Mouse (Mus musculus): ENCODE results near the gene Hoxa2. TPM values are rescaled to one million over a fixed set of nuclear protein-coding genes. Genes with fewer than 3 reads are reported as not detected.

The Hoxa2 gene
- total RNA-seq, 2 experiments from 2014 or later, result not detected

DNA sequence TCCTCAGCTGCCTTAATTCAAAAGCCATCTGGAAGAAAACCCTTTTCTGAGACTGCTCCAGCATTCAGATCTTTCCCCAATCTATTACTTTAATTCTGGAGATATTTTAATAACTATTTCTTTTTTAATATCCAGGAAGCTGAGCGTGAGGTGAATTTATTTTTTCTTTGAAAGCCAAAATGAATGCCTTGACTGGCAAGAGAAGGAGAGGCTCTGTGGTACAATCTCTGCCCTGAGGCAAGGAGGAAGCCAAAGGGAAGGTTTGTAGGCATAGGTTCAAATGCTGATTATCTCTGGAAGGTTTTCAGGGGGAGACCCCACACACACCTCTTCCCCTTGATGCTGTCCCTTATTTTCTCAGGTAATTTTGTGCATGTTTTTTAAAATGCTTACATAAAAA lies 2.5 kb upstream of the Hoxa2 start:
- no peak for ATAC-seq (replicated peaks; ENCODE audit: poor library complexity, severe bottlenecking)

DNA sequence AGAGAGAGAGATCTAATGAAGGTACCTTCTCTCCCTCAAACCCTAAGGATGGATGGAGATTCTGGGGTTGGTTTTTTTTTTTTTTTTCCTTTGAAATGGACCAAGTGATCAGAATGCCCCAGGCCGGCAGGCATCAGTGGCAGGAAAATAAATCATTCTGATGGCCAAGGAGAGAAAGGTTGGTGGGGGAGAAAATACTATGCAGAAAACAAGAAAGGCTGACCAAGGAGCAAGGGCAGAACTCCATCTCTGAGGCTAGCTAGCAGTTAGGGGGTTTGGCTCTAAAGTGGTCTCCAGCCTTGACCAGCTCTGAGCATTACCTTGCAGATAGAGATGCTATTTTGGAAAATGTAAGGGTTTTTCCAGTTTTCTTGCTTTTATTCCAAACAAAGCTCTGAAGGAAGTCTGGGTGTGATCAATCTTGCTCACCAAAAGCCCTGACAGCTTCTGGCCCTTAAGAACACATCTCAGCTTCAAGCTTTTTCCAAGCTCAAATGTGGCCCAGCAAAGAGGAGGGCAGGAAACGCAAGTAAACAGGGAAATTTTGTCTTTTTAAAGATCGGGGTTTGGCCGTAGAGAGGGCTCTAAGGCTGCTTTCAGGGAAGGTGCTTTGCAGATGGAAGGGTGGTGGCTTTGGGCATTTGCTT lies 1.9 kb upstream of the Hoxa2 start:
- ATAC-seq (replicated peaks; ENCODE audit: poor library complexity, severe bottlenecking), result no peak

DNA sequence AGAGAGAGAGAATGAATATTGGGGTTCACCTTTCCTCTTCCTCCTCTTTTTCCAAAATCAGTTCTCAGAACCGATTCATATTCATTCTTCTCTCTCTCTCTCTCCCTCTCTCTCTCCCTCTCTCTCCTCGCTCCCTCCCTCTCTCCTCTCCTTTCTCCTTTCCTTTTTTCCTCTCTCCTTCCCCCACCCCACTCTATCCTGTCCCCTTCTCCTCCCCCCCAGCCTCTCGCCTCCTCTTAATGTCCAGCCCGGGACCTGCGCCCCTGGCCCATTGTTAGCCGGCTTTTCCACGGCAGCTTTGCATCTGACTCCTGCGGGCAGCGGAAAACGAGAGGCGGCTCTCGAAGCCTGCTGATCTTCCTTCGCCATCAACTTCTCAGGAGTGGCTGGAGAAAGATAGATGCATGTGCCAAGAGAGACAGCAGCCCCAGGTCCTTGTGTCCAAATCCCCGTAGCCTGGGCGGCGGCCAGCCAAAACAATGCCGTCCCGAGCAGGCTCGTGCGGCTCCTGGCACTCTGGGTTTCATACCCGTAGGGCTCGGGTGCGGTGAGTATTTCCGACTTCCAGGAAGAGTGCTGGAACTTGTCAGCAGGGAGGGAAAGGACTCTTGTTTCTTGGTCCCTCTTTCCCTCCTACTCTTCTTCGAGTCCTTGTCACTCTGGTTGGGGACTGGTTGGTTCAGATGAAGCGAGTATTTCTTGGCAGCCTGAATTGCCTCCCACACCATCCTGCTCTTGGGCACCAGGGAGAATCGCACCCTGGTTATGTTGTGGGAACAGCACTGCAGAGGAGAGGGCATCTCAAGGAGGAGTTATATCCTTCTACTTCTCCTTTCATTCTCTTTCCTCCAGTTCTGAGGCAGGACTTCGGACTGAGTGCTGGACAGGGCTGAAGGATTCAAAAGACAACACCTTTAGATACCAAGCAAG lies 1.1 kb upstream of the Hoxa2 start:
- ATAC-seq (replicated peaks; ENCODE audit: poor library complexity, severe bottlenecking), result no peak

GRCm38 (mm10) chr6:52164051-52164625 lies 493 bp downstream of the Hoxa2 start:
- ATAC-seq (replicated peaks; ENCODE audit: poor library complexity, severe bottlenecking), result no peak

GRCm38 (mm10) chr6:52163366-52164031 lies 1.1 kb downstream of the Hoxa2 start:
- ATAC-seq (replicated peaks; ENCODE audit: poor library complexity, severe bottlenecking), result no peak

GRCm38 (mm10) chr6:52162611-52163365 lies 1.8 kb downstream of the Hoxa2 start:
- ATAC-seq (replicated peaks; ENCODE audit: poor library complexity, severe bottlenecking), result no peak

DNA sequence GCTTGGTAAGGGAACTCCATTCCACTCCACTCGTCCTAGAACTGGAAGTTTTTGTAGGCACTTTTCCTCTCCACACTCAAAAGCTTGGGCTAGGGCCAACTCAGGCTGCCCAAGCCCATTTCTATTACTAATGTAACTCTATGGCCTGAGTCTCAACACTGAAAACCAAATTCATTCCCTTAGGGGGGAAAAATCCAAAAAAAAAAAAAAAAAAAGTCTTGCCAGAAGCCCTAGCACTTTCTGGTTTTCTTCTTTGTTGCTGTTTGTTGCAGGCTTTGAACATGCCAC lies 2.6 kb downstream of the Hoxa2 start:
- ATAC-seq (replicated peaks; ENCODE audit: poor library complexity, severe bottlenecking), result no peak

- ATAC-seq (replicated peaks; ENCODE audit: poor library complexity, severe bottlenecking), result no peak
Observed at GRCm38 (mm10) chr6:52161336-52162092, 3.1 kb downstream of the Hoxa2 start.

- no peak for ATAC-seq (replicated peaks; ENCODE audit: poor library complexity, severe bottlenecking)
Observed at GRCm38 (mm10) chr6:52160511-52161335, 3.9 kb downstream of the Hoxa2 start.

- ATAC-seq (replicated peaks; ENCODE audit: poor library complexity, severe bottlenecking), result peak; percentile 50
Observed at GRCm38 (mm10) chr6:52159979-52160378, 4.7 kb downstream of the Hoxa2 start.

DNA sequence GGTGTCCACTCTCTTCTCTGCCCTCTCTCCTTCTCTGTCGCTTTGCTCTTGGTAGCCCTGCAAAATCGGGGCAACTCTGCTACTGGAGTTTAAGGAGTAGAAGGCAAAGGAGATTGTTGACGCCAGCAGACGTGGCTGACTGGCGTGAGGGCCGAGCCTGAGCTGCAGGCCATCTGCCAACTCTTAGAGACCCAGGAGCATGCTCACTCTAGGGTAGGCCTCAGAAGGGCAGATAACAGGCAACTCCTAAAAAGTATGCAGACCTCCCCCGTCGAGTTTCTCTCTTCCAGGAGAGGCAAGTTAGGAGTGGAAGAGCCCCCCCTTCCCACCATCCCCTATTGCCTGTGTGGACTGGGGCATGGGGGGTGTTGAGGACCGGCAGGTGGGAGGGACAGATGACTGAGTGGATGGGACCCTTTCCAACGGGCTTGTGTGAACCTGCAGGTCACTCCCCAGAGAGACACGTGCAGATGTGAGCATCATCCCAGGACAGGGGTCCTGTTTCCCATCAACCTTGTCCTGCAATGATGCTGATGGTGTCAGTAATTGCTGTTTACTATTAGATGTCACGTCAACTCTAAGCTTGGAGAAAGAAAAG lies 5.4 kb downstream of the Hoxa2 start:
- ATAC-seq (replicated peaks; ENCODE audit: poor library complexity, severe bottlenecking), result no peak

GRCm38 (mm10) chr6:52158276-52159051 lies 6.2 kb downstream of the Hoxa2 start, which contains the start of gene Hoxa1:
Hoxa1 (minus strand) TSS chr6:52158317.
- ATAC-seq (replicated peaks; ENCODE audit: poor library complexity, severe bottlenecking), result peak; percentile 86

DNA sequence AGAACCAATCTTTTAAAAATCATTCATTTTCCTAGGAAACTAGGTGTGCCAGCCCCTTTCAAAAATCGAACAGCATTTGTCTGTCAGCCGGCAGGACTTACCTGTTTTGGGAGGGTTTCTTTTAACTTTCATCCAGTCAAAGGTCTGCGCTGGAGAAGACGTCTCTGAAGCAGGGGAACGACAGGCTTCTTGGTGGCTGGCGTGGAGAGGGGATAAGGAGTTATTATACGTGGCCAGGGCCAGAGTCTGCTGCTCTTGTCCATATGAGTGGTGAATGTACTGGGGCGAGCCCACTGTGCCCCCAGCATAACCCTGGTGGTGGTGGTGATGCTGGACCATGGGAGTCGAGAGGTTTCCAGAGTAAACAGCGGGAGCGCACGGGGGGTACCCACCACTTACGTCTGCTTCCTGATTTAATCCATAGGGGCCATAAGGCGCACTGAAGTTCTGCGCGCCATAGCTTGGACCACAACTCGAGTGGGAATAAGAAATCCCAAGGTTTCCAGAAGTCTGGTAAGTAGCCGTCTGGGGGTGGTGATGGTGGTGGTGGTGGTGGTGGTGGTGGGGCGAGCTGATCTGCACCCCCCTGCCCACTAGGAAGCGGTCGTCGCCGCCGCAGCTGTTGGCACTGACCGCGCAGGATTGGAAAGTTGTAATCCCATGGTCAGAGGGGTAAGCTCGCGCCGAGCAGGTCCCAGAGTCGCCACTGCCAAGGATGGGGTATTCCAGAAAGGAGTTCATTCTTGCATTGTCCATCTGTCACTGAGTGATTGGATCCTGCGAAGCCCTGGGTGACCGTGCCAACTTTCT lies 7.0 kb downstream of the Hoxa2 start:
- no peak for ATAC-seq (replicated peaks; ENCODE audit: poor library complexity, severe bottlenecking)

DNA sequence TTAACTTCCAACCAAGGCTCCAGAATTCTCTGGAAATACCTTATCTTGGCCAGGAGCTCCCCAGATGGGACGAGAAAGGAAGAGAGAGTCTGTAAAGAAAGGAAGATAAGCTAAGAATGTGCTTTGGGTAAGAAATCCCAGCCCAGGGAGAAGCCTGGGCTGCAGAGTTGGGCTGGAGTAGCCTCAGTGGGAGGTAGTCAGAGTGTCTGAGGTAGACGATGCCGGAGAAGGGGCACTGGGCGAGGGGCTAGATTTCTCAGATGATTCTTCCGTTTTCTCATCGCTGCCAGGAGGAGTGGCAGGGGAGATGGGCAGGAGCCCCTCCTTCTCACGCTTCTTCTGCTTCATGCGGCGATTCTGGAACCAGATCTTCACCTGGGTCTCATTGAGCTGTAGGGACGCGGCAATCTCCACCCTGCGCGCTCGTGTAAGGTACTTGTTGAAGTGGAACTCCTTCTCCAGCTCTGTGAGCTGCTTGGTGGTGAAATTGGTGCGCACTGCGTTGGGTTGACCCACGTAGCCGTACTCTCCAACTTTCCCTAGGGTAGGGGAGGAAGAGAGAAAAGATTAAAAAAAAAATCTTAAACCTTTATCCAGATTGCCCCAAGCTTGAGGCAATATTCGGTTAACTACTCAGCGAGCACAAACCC lies 8.0 kb downstream of the Hoxa2 start:
- ATAC-seq (replicated peaks; ENCODE audit: poor library complexity, severe bottlenecking), result no peak

- no peak for ATAC-seq (replicated peaks; ENCODE audit: poor library complexity, severe bottlenecking)
Observed at GRCm38 (mm10) chr6:52155471-52155870, 9.2 kb downstream of the Hoxa2 start.

DNA sequence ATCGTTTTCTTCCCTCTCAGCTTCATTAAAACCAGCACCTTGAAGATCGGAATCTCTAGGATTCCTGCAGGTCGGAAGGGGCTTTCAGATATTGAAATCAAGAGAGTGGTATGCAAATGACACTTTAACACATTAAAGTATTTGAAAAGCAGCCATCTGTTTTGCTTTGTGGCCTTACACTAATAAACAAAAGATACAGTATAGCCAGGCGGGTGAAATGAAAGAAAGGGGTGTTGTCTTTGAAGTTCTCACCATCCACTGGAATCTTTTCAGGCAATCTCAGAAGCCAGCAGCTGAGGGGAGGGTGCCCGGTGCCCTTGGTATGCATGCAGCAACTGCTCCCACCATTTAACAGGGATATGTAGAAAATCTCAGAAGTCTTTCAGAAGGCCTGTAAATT lies 10.6 kb downstream of the Hoxa2 start:
- no peak for ATAC-seq (replicated peaks; ENCODE audit: poor library complexity, severe bottlenecking)

Measured in granulocyte monocyte progenitor cell, adult 5-6 weeks (primary cell).